Mouse (Mus musculus) intestine, postnatal 0 days (tissue): Measurements from ENCODE around the gene Ube2v1. TPM values are rescaled to one million over a fixed set of nuclear protein-coding genes. Genes with fewer than 3 reads are reported as not detected.
"Not testable (repeated sequence)": the region's sequence is repeated elsewhere in the genome, so short reads cannot be mapped to it uniquely, and the experiment has no call there.

Experiments
- ATAC-seq: fragments of 200-750 bp; cut with Nextera tagmentation; 2 replicates; pipeline ENCODE4 v1.8.0; 2017; ENCODE audit warnings: mild to moderate bottlenecking, moderate TSS enrichment, moderate library complexity
- H3K27ac ChIP-seq: fragments of 300-500 bp; sonication (generic); 2 replicates; pipeline ENCODE4 v1.5.1; 2014; ENCODE audit warnings: mild to moderate bottlenecking, low read depth, low read length, moderate library complexity
- H3K27me3 ChIP-seq: fragments of 300-500 bp; sonication (generic); replicated peaks from 2 replicates; pipeline ENCODE4 v1.6.1; 2014; ENCODE audit warnings: low read length, mixed read lengths; ENCODE audit not compliant: control insufficient read depth, insufficient read depth
- H3K36me3 ChIP-seq: fragments of 300-500 bp; sonication (generic); 2 replicates; pipeline ENCODE4 v1.6.1; 2014; ENCODE audit warnings: mild to moderate bottlenecking, moderate library complexity; ENCODE audit not compliant: control insufficient read depth, insufficient read depth
- H3K4me1 ChIP-seq: fragments of 300-500 bp; sonication (generic); replicated peaks from 2 replicates; pipeline ENCODE4 v1.6.1; 2014; ENCODE audit warnings: antibody characterized with exemption, low read length, mixed read lengths; ENCODE audit not compliant: control insufficient read depth, insufficient read depth
- H3K4me2 ChIP-seq: fragments of 300-500 bp; sonication (generic); replicated peaks from 2 replicates; pipeline ENCODE4 v1.6.1; 2014; ENCODE audit warnings: low read depth, mild to moderate bottlenecking, moderate library complexity
- H3K4me3 ChIP-seq: fragments of 300-500 bp; sonication (generic); 2 replicates; pipeline ENCODE4 v1.5.1; 2014; ENCODE audit warnings: low read depth, low read length
- H3K9ac ChIP-seq: fragments of 300-500 bp; sonication (generic); 2 replicates; pipeline ENCODE4 v1.6.1; 2014; ENCODE audit warnings: mild to moderate bottlenecking, low read depth, low read length
- H3K9me3 ChIP-seq: fragments of 300-500 bp; sonication (generic); 2 replicates; pipeline ENCODE4 v1.6.1; 2016; ENCODE audit warnings: mixed run types; ENCODE audit not compliant: control insufficient read depth
- CTCF ChIP-seq: sonication (generic); IDR thresholded peaks from 2 replicates; pipeline ENCODE4 v1.5.1; 2016; ENCODE audit warnings: low read depth, mild to moderate bottlenecking, control low read depth, antibody characterized with exemption, moderate library complexity
- WGBS: fragments of 180-500 bp; shearing (Covaris S2); extraction: QIAGEN DNeasy Blood & Tissue Kit; methylation state at CpG from one replicate; pipeline ENCODE4 v1.1.7; 2014; 5-methylcytosine and 5-hydroxymethylcytosine counted together
- polyA plus RNA-seq: library from polyadenylated mRNA; unstranded; fragments of >200 nt; fragmentation: Nextera tagmentation; extraction: Ambion mirVana; gene quantifications from 2 replicates; pipeline ENCODE4 v1.2.1, GENCODE M21; 2015

Ube2v1 gene
- polyA plus RNA-seq, 1 experiment from 2014 or later = 173 TPM

- no peak for ATAC-seq
- Histone ChIP-seq H3K4me3 (no peak overlapping the region), H3K27me3 (no peaks in the 10 kb centered on the region), H3K27ac (no peak overlapping the region), H3K4me2 (no peak overlapping the region), H3K9me3 (no peaks in the 10 kb centered on the region), H3K9ac (no peak overlapping the region), H3K4me1 (peaks cover 3% of the 10 kb centered on the region; the same call in 1 of the 2 replicates), H3K36me3 (peaks cover 40% of the 10 kb centered on the region)
- TF ChIP-seq CTCF = no peak
- 82% methylated on average over 3 of the region's 3 CpGs for WGBS
Observed at GRCm38 (mm10) chr2:167617034-167617433, 14.9 kb downstream of the Ube2v1 start.

GRCm38 (mm10) chr2:167613335-167613734 lies 18.6 kb downstream of the Ube2v1 start:
- TF ChIP-seq CTCF = peak; percentile 44
- not testable (repeated sequence) for H3K4me2 ChIP-seq, H3K4me1 ChIP-seq, ATAC-seq, H3K27me3 ChIP-seq, H3K9ac ChIP-seq, H3K9me3 ChIP-seq, H3K27ac ChIP-seq, H3K4me3 ChIP-seq
- H3K36me3 ChIP-seq = peaks cover 57% of the 10 kb centered on the region
- WGBS = 94% methylated on average over 7 of the region's 7 CpGs

- Histone ChIP-seq H3K9ac (no peak overlapping the region), H3K27me3 (no peaks in the 10 kb centered on the region), H3K9me3 (no peaks in the 10 kb centered on the region), H3K4me1 (no peaks in the 10 kb centered on the region), H3K4me2 (no peak overlapping the region), H3K36me3 (peaks cover 58% of the 10 kb centered on the region), H3K4me3 (no peak overlapping the region), H3K27ac (no peak overlapping the region)
- WGBS = 91% methylated on average over 14 of the region's 14 CpGs
- no peak for ATAC-seq
- no peak for TF ChIP-seq CTCF
Observed at GRCm38 (mm10) chr2:167612122-167612521, 19.8 kb downstream of the Ube2v1 start.

- Histone ChIP-seq H3K27me3 (no peaks in the 10 kb centered on the region), H3K9ac (no peak overlapping the region), H3K36me3 (peaks cover 52% of the 10 kb centered on the region), H3K4me2 (no peak overlapping the region), H3K27ac (no peak overlapping the region), H3K4me1 (no peaks in the 10 kb centered on the region), H3K9me3 (no peaks in the 10 kb centered on the region), H3K4me3 (no peak overlapping the region)
- peak; percentile 57 for TF ChIP-seq CTCF
- ATAC-seq = no peak
- WGBS = 79% methylated on average over 10 of the region's 10 CpGs
Observed at GRCm38 (mm10) chr2:167611287-167611686, 20.6 kb downstream of the Ube2v1 start.

GRCm38 (mm10) chr2:167606745-167607123 lies 25.2 kb downstream of the Ube2v1 start:
- Histone ChIP-seq H3K36me3 (peaks cover 22% of the 10 kb centered on the region), H3K27me3 (no peaks in the 10 kb centered on the region), H3K9ac (no peak overlapping the region), H3K4me3 (no peak overlapping the region), H3K27ac (no peak overlapping the region), H3K4me2 (no peak overlapping the region), H3K4me1 (no peaks in the 10 kb centered on the region), H3K9me3 (no peaks in the 10 kb centered on the region)
- whole genome bisulfite sequencing = 81% methylated on average over 4 of the region's 4 CpGs
- ATAC-seq = no peak
- no peak for TF ChIP-seq CTCF

GRCm38 (mm10) chr2:167605817-167606744 lies 25.8 kb downstream of the Ube2v1 start:
- ATAC-seq = no peak
- Histone ChIP-seq H3K4me3 (no peak overlapping the region), H3K4me2 (no peak overlapping the region), H3K9ac (no peak overlapping the region), H3K36me3 (peaks cover 22% of the 10 kb centered on the region), H3K9me3 (no peaks in the 10 kb centered on the region), H3K27me3 (no peaks in the 10 kb centered on the region), H3K27ac (no peak overlapping the region), H3K4me1 (no peaks in the 10 kb centered on the region)
- WGBS = 71% methylated on average over 17 of the region's 17 CpGs
- TF ChIP-seq CTCF = no peak
